ENCODE assay signal across 10 mouse cellular contexts in the genomic region with DNA sequence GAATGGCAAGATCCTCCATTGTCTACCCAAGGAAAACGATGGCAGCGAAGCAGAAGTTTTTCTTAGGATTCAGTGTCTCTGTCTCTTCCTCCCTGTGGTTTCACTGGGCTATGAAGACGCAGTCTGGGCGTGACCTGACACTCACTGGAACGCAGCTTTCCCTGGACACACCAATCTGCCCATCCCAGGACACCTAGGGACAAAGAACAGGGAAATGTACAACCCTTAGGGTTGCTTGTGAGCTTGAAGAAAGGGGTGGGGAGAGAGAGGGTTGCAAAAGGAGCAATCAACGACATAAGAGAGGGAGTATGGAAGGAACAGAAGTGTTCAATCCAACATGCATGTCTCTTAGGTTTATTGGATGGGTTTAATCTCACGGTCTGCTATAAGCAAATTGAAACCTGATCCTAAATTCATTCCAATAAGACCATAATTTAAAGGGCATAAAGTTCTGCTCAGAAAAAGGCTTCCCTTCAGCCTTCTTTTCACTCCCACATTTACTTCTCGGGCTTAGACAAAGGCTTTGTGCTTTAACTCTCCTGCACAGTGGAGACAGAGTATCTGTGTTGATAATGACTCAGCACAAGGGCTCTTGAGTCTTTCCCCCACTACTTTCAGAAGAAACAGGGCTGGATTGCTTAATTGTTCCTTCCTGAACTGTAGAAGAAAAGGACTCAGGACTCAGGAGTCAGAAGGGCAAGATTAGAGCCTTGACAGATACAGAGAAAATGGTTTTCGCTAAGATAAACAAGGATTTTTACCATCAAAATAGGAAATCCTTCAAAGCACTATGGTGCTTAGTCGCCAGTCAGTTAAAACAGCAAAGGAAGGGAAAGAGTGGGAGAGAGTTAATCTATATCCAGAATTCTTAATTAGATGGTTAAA.
A peak's percentile ranks its signal among the peaks of the same experiment; 100 is the strongest.
DNase-seq lines count a peak whose midpoint lies in the region; ATAC-seq lines count a peak whose summit lies in the region.
"Had no signal": no experiment of that assay in that cellular context is flagged by ENCODE, and none has a peak within 500 bp of the region (broad histone marks: within the 10 kb centered on the region; RNA-seq: fewer than 3 reads in every experiment).

No protein-coding gene starts in this region.

- H3K4me2 ChIP-seq in hindbrain, embryonic 11.5 days (replicated peaks; ENCODE audit: low read depth, low read length) = no peak overlapping the region
- no peak overlapping the region for H3K4me2 ChIP-seq in heart, embryonic 16.5 days (ENCODE audit: low read depth, low read length)
- H3K4me2 ChIP-seq: limb, embryonic 15.5 days had no signal

- no peak for DNase-seq in hindbrain, embryonic 10.5 days (ENCODE audit: low spot score)
- DNase-seq in hindbrain, embryonic 11.5 days (ENCODE audit: low spot score) = no peak
- DNase-seq in MEL-GATA-1-ER (ENCODE audit: extremely low read depth, low read depth) = peak; percentile 70
- DNase-seq in urinary bladder, adult 18-20 months (ENCODE audit: low spot score in 2 of 2) = no peak
- no peak for DNase-seq in spleen, postnatal 10 days (ENCODE audit: low spot score in 2 of 2)
- no peak for DNase-seq in left cerebral cortex, postnatal 25 days (ENCODE audit: low spot score in 2 of 2)
- DNase-seq: gastrocnemius, postnatal 36 days had no signal

- no peak for ATAC-seq in hindbrain, embryonic 11.5 days (ENCODE audit: low FRiP score)
- peak; percentile 32; the same call in 1 of the 2 replicates for ATAC-seq in heart, embryonic 16.5 days (replicated peaks; ENCODE audit: extremely low read depth, insufficient read depth, low FRiP score)
- ATAC-seq in megakaryocyte, adult 5-6 weeks (ENCODE audit: poor library complexity, severe bottlenecking) = peak; percentile 80

- no peaks in the 10 kb centered on the region for H3K9me3 ChIP-seq in hindbrain, embryonic 10.5 days
- no peaks in the 10 kb centered on the region for H3K9me3 ChIP-seq in hindbrain, embryonic 11.5 days (ENCODE audit: control insufficient read depth, low read length)
- H3K9me3 ChIP-seq in heart, embryonic 16.5 days (replicated peaks; ENCODE audit: control insufficient read depth, low read length) = no peaks in the 10 kb centered on the region
- H3K9me3 ChIP-seq: limb, embryonic 15.5 days had no signal

- no peaks in the 10 kb centered on the region for H3K36me3 ChIP-seq in hindbrain, embryonic 10.5 days
- no peaks in the 10 kb centered on the region for H3K36me3 ChIP-seq in hindbrain, embryonic 11.5 days (ENCODE audit: control insufficient read depth, insufficient read depth, low read length)
- H3K36me3 ChIP-seq in heart, embryonic 16.5 days (ENCODE audit: control insufficient read depth, insufficient read depth) = no peaks in the 10 kb centered on the region
- H3K36me3 ChIP-seq: limb, embryonic 15.5 days had no signal

- 62% methylated on average over 10 of the region's 10 CpGs for WGBS in hindbrain, embryonic 10.5 days
- 53% methylated on average over 10 of the region's 10 CpGs for WGBS in hindbrain, embryonic 11.5 days
- 52% methylated on average over 10 of the region's 10 CpGs for WGBS in heart, embryonic 16.5 days

- no peak overlapping the region for H3K4me3 ChIP-seq in hindbrain, embryonic 10.5 days
- no peak overlapping the region for H3K4me3 ChIP-seq in hindbrain, embryonic 11.5 days (ENCODE audit: low read depth, low read length)
- H3K4me3 ChIP-seq in heart, embryonic 16.5 days (ENCODE audit: low read length) = no peak overlapping the region
- H3K4me3 ChIP-seq: limb, embryonic 15.5 days had no signal

- no peaks in the 10 kb centered on the region for H3K27me3 ChIP-seq in hindbrain, embryonic 10.5 days (ENCODE audit: insufficient read depth, poor library complexity, severe bottlenecking)
- H3K27me3 ChIP-seq in hindbrain, embryonic 11.5 days (ENCODE audit: control insufficient read depth, insufficient read depth, low read length) = no peaks in the 10 kb centered on the region
- H3K27me3 ChIP-seq in heart, embryonic 16.5 days (ENCODE audit: control insufficient read depth, insufficient read depth, low read length) = no peaks in the 10 kb centered on the region
- H3K27me3 ChIP-seq: limb, embryonic 15.5 days had no signal

- H3K4me1 ChIP-seq in hindbrain, embryonic 10.5 days (replicated peaks) = peaks cover 17% of the 10 kb centered on the region
- H3K4me1 ChIP-seq in hindbrain, embryonic 11.5 days (replicated peaks; ENCODE audit: control insufficient read depth, insufficient read depth, low read length) = no peaks in the 10 kb centered on the region
- peaks cover 5% of the 10 kb centered on the region for H3K4me1 ChIP-seq in heart, embryonic 16.5 days (ENCODE audit: control insufficient read depth, insufficient read depth, low read length)
- H3K4me1 ChIP-seq: limb, embryonic 15.5 days had no signal

- peak overlapping the region; percentile 69 for H3K27ac ChIP-seq in hindbrain, embryonic 10.5 days
- no peak overlapping the region for H3K27ac ChIP-seq in hindbrain, embryonic 11.5 days (ENCODE audit: low read depth, low read length)
- peak overlapping the region; percentile 24; the same call in 1 of the 2 replicates for H3K27ac ChIP-seq in heart, embryonic 16.5 days (ENCODE audit: low read length)
- H3K27ac ChIP-seq: limb, embryonic 15.5 days had no signal

- intact Hi-C loops in left cerebral cortex, postnatal 25 days (cut with DNase I) = no loop called here

- H3K9ac ChIP-seq in hindbrain, embryonic 11.5 days (ENCODE audit: low read depth, low read length) = no peak overlapping the region
- H3K9ac ChIP-seq in heart, embryonic 16.5 days (ENCODE audit: low read length) = no peak overlapping the region
- H3K9ac ChIP-seq: limb, embryonic 15.5 days had no signal
